Mouse (Mus musculus) testis, adult 2 months (tissue): ENCODE measurements at regions not wholly inside any gene's neighbourhood (a gene's known extent, or its start where the extent isn't known, plus 50 kb on each side); places are given as distances from the start of the nearest gene placed in this dataset.

Source experiments
- CTCF ChIP-seq: fragments of 200-500 bp; IDR thresholded peaks from 2 replicates; pipeline ENCODE4 v1.5.1; 2012; ENCODE audit warnings: low read depth, mild to moderate bottlenecking, inconsistent platforms, low read length, moderate library complexity; ENCODE audit not compliant: control insufficient read depth, insufficient read depth, insufficient replicate concordance
- POLR2A ChIP-seq: fragments of 200-500 bp; IDR thresholded peaks from 2 replicates; pipeline ENCODE4 v1.6.1; 2012; ENCODE audit warnings: low read depth, mild to moderate bottlenecking, inconsistent platforms, low read length, moderate library complexity; ENCODE audit not compliant: control insufficient read depth

- TF ChIP-seq POLR2A (no peak), CTCF (no peak)
These were observed 72.8 kb upstream of the Gm26897 start for GRCm38 (mm10) chr5:111660968-111661367.
